Mouse (Mus musculus) embryo, embryonic 11.5 days (tissue): Measurements from ENCODE around the gene Dclre1c.
"Not testable (repeated sequence)": the region's sequence is repeated elsewhere in the genome, so short reads cannot be mapped to it uniquely, and the experiment has no call there.

Experiments used
- DNase-seq: peaks from one replicate; pipeline ENCODE4 v3.0.0-alpha.2; 2012; ENCODE audit warnings: low read depth, low spot score

Dclre1c gene

DNA sequence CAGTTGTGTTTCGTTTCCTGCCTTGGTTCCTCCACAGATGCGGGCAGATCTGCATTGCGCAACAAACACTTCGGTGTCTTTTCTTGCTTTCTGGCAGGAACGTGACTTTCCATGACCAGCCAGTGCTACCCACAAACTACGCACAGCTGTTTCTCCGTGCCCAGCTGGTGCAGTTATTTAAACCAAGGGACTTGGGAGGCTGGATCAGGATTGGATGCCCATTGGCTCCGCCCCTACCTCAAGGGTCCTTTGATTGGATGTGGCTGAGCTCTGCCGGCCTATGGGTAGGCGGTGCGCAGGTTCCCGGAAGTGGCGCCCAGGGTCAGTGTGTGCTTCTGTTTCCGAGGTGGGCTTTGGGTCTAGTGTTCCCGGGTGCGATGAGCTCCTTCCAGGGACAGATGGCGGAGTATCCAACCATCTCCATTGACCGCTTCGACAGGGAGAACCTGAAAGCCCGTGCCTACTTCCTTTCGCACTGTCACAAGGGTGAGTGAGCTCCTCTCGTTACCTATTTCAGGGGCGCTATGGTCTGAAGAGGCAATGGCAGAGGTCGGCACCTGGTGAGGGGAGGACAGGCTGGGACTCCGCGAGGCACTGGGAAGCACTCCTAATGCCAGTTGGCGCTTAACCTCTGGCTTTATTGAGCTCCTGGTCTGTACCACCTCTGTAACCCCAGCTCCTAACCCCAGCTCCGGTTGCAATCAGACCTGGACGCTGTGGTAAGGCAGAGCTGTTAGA is at the start of gene Dclre1c:
Gene Dclre1c, plus strand, starts transcription at position 291 of the 738 bp plus-strand sequence.
- DNase-seq: peak; percentile 80

DNA sequence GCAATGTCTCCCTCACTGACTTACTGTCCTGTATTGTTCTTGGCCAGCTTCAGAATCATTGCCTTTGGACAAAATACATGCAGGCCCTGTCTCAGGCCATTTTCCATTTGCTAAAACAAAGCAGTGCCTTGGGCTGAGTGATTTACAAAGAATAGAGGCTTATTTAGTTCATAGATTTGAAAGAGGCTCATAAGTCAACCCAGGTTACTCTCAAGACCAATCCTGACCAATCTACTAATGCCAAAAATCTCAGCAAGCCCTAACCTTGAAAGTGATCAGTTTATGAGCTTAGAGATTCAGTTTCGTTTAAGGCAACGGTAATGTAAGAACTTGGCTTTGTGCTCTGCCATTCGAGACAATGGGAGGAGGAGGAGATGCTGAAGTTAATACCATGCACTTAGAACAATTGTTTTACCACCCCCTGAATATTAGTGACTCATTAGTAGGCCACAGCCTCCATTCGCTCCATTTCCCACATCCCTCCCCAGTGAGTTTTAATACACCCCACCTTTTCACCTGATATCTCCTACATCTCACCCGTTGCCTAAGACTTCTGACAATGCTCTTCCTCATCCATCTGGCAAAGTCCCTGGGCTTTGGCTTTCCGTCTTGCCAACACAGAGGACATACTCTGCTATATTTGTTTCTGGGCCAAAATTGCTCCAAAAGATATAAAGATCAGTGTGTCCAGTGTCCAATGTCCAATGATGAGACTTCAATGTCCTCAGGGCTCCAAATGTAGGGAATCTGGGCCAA is 36.6 kb upstream of the Dclre1c start:
- DNase-seq: no peak

DNA sequence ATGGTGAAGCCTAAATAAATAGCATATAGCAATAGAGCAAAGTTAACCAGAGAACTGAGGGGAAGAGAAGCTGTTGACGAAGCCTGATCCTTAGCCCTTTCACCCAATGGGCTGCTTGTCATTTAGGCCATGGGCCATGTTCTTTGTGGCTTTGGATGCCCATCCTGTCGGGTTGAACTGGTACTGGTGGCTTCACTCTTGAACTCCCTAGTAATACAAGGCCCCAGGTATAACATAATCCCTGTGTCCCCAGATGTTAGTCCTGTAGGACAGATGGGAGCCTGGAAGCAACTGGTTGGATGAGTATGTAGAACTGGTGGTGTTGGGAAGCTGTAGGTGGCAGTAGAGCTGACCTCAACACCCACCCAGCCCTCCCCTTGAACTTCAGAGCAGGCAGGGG is 32.0 kb upstream of the Dclre1c start:
- DNase-seq: no peak

DNA sequence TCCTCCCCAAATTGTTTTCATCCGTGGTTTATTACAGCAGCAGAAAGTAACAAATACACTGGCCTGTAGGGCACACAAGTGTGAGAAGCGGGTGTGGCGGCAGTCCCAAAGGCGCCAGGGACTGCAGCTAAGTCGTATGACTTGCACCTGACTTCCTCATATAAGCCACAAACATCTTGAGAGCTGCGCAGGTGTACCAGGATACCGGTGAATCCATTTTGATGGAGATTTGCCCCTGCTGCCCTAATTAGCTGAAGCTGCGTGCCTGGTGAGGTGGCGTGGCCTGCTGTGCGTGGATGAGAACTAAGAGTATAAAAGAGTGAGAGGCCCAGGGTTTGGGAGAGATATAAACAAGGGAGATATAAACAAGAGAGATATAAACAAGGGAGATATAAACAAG is 26.8 kb upstream of the Dclre1c start, which contains the start of gene Olah:
Gene Olah, minus strand, starts transcription at position 101 of the 400 bp plus-strand sequence.
- not testable (repeated sequence) for DNase-seq

- DNase-seq: no peak
Measured at GRCm38 (mm10) chr2:3405981-3406380, 17.9 kb upstream of the Dclre1c start.

- no peak for DNase-seq
Measured at GRCm38 (mm10) chr2:3407756-3408155, 16.2 kb upstream of the Dclre1c start.

GRCm38 (mm10) chr2:3414241-3414640 is 9.7 kb upstream of the Dclre1c start:
- peak; percentile 43 for DNase-seq

DNA sequence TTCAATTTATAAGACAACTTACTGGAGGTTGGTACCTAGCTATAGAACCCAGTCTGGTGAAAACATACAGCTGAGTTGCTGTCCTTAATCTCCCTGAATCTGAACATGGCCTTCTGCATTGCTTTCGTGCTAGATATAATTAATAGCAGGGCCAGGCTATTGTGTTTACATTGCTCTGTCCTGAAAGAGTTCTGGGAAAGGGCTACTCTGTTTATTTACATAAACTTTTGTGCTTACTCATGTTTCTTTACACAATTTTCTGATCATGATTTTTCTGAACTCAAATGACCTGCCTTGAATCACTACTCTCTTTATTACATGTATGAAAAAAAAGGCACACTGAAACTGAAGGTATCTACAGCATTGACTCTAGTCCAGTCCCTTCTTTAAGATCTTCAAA is 8.3 kb upstream of the Dclre1c start:
- no peak for DNase-seq

GRCm38 (mm10) chr2:3418883-3419431 is 5.0 kb upstream of the Dclre1c start:
- peak; percentile 94 for DNase-seq

GRCm38 (mm10) chr2:3420157-3420556 is 3.8 kb upstream of the Dclre1c start:
- DNase-seq: no peak

DNA sequence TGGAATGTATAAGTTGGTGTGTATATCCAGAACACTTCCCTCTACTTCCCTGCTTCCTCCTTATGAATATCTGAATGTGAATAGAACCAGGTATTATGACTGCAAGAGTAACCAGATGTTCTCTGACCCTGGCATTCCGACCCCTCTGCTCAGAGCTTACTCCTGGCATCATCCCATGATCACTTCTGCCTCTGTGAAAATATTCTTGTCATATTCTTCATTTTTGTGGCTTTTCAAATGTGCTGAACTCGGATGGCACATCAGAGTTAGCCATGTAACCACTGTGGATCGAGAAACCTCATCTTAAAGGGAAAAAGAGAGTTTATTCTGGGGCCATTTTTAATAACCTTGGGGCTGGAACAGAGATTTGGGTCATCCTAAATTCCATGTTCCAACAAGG is 1.4 kb upstream of the Dclre1c start, which contains the start of gene Meig1:
Gene Meig1, minus strand, starts transcription at position 101 of the 400 bp plus-strand sequence.
- DNase-seq: no peak

DNA sequence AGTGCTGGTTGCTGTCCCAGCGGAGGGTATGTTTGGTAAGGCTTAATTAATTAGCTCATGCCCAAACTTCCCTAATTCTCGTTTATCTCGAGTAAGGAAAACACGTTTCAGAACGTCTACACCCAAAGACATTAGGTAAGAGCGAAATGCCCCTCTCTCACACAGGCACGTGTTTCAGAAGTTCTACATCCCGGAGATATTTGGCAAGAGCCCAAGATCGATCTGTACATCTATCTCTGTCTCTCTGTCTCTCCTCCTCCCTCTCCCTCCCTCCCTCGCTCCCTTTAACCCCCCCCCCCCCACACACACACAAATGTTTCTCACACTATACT is 614 bp downstream of the Dclre1c start:
- no peak for DNase-seq

GRCm38 (mm10) chr2:3430956-3431355 is 7.0 kb downstream of the Dclre1c start:
- no peak for DNase-seq

DNA sequence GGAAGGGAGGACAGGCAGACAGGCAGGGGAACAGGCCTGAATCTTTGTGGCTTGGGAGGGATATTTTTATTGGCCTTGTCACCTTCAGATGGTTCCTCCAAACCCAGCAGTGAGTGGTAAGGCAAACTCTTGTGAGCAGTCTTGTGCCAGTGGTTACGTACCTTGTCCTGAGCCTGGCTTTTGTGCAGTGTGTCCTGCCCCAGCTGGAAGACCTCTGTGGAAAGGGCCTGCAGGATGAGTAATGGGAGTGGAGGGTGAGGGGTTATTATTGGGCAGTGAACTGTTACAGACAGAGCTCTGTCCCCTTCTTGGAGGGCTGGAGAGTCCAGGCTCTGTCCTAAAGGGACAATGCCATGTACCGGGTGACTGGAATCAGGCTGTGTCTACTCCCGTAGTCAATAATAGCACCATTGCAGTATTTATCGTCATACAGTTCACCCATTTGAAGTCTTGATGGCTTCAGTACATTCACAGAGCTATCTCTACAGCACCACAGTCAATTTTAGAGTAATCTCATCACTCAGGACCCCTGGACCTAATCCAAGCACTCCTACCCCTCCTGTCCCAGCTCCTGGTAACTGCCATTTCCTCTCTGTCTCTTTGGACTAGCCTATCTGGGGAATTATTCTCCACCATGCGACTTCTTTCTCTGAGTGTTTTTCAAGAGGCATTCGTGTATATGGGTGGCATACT is 11.6 kb downstream of the Dclre1c start:
- DNase-seq: no peak

- no peak for DNase-seq
Measured at GRCm38 (mm10) chr2:3437956-3438355, 14.0 kb downstream of the Dclre1c start.

- DNase-seq: no peak
Measured at GRCm38 (mm10) chr2:3444206-3444605, 20.3 kb downstream of the Dclre1c start.

DNA sequence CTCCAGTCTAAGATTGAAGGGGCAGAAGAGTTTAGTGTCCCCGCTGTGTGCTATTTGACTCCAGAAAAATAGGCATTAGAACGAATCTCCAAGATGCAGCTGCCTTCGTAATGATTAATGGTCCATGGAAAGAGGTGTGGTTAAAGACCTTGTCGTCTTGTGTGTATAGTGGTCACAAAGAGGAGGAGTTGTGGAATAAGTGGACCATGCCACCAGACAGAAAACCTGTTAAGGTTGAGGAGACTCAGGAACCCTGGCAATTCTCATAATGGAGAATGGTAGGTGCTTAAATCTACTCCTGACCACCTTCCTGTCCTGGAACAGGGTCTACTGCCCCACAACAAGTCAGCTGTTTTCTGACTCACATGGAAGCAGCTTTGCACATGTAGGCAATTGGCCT is 22.1 kb downstream of the Dclre1c start:
- no peak for DNase-seq

DNA sequence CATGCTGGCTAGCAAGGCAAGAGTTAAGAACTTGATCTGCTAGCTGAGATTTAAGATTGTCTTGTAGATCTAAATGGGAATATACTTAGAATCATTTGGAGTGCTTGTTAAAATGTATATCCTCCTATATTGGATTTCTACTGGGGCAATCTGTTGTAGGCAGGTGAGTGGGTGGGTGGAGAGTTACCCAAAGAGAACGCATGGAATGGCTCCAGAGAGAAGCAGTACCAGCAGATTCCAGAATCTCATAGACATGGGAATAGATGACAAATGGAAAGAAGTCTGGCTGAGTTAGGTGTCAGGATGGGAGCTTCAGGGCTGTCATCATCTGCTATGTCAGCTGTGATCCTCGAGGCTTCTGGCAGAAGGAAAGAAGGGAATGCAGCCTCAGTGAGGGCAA is 25.5 kb downstream of the Dclre1c start:
- DNase-seq: no peak

GRCm38 (mm10) chr2:3453096-3453495 is 29.2 kb downstream of the Dclre1c start:
- DNase-seq: no peak

- no peak for DNase-seq
Measured at GRCm38 (mm10) chr2:3456590-3456989, 32.7 kb downstream of the Dclre1c start.

DNA sequence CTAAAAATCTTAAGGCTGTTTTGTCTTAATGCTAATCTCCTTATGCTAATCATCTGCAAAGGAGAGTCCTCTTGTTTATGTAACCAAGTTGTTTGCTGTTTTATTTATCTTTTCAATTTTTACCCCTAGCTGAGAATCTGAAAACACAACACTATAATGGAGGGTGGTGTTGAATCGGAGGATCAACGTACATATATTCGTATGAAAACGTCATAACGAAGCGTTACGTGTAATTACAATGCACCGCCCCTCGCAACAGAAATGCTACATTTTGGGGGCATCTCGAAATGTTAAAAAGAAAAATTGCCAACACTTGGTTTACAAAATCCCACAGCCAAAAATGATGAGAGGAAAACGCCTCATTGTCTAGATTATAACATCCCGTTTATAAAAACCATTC is 50.0 kb downstream of the Dclre1c start:
- DNase-seq: peak; percentile 7

DNA sequence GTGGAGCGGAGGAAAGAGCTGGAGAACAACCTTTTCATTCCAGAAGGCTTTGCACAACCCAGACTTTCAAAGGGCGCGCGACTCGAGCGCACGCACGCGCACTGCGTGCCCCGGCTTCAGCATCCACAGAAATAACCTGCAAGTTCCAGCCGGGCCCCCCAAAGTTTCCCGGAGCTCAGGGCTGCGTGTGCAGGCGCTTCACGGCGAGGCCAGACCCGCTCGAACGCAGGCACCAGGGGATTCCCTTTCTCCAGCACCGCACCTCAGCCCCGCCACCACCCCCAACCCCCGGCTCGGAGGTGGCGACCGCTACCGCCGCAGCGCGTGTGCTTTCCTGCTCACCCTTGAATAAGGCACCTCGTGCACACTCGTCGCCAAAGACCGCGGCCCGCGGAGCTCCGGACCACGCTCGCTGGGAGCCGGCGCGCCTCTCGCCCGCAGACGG is 50.5 kb downstream of the Dclre1c start:
- peak; percentile 71 for DNase-seq
